Comparison of ENCODE assay signal across 8 mouse cellular contexts in genomic region chr12:70799231-70800002, GRCm38 (mm10). TPM values are rescaled to one million over a fixed set of nuclear protein-coding genes. Genes with fewer than 3 reads are reported as not detected.
DNase-seq lines count a peak whose midpoint lies in the region; ATAC-seq lines count a peak whose summit lies in the region.

No protein-coding gene starts in this region.

- H3K27ac ChIP-seq in kidney, embryonic 15.5 days: peak overlapping the region; percentile 33; the same call in 1 of the 2 replicates
- H3K27ac ChIP-seq in intestine, embryonic 14.5 days (ENCODE audit: low read depth): no peak overlapping the region
- no peak overlapping the region; the same call in 1 of the 2 replicates for H3K27ac ChIP-seq in midbrain, embryonic 10.5 days (replicated peaks)

- no peaks in the 10 kb centered on the region; the same call in 1 of the 2 replicates for H3K27me3 ChIP-seq in kidney, embryonic 15.5 days
- no peaks in the 10 kb centered on the region for H3K27me3 ChIP-seq in intestine, embryonic 14.5 days (replicated peaks; ENCODE audit: control insufficient read depth, insufficient read depth, low read length)
- H3K27me3 ChIP-seq in midbrain, embryonic 10.5 days (ENCODE audit: low read depth, poor library complexity, severe bottlenecking): no peaks in the 10 kb centered on the region

- H3K36me3 ChIP-seq in kidney, embryonic 15.5 days: no peaks in the 10 kb centered on the region
- H3K36me3 ChIP-seq in intestine, embryonic 14.5 days (ENCODE audit: control insufficient read depth, insufficient read depth, low read length): no peaks in the 10 kb centered on the region
- H3K36me3 ChIP-seq in midbrain, embryonic 10.5 days: no peaks in the 10 kb centered on the region

- peaks cover 19% of the 10 kb centered on the region for H3K4me1 ChIP-seq in kidney, embryonic 15.5 days
- peaks cover 11% of the 10 kb centered on the region for H3K4me1 ChIP-seq in intestine, embryonic 14.5 days (replicated peaks; ENCODE audit: control insufficient read depth, insufficient read depth, low read length)
- peaks cover 20% of the 10 kb centered on the region for H3K4me1 ChIP-seq in midbrain, embryonic 10.5 days

- no peak overlapping the region for H3K9ac ChIP-seq in kidney, embryonic 15.5 days
- no peak overlapping the region for H3K9ac ChIP-seq in intestine, embryonic 14.5 days (ENCODE audit: low read length)

- peak; percentile 25; the same call in 1 of the 2 replicates for ATAC-seq in kidney, embryonic 15.5 days (replicated peaks; ENCODE audit: low FRiP score)
- ATAC-seq in intestine, embryonic 14.5 days (replicated peaks; ENCODE audit: low FRiP score, low TSS enrichment, low read depth): peak; percentile 76

- H3K4me2 ChIP-seq in kidney, embryonic 15.5 days: peak overlapping the region; percentile 39
- H3K4me2 ChIP-seq in intestine, embryonic 14.5 days (ENCODE audit: low read length): peak overlapping the region; percentile 23

- H3K4me3 ChIP-seq in kidney, embryonic 15.5 days (replicated peaks): no peak overlapping the region
- H3K4me3 ChIP-seq in intestine, embryonic 14.5 days (ENCODE audit: low read depth, low read length): no peak overlapping the region
- no peak overlapping the region for H3K4me3 ChIP-seq in midbrain, embryonic 10.5 days

- 35% methylated on average over 19 of the region's 19 CpGs for WGBS in kidney, embryonic 15.5 days
- 22% methylated on average over 19 of the region's 19 CpGs for WGBS in intestine, embryonic 14.5 days
- WGBS in midbrain, embryonic 10.5 days: 57% methylated on average over 19 of the region's 19 CpGs

- H3K9me3 ChIP-seq in kidney, embryonic 15.5 days (replicated peaks): no peaks in the 10 kb centered on the region
- no peaks in the 10 kb centered on the region for H3K9me3 ChIP-seq in intestine, embryonic 14.5 days (ENCODE audit: control insufficient read depth, low read length)
- H3K9me3 ChIP-seq in midbrain, embryonic 10.5 days (replicated peaks): no peaks in the 10 kb centered on the region

- DNase-seq in kidney, adult 11 months: no peak
- DNase-seq in embryo, embryonic 10 days (ENCODE audit: low spot score): peak; percentile 51
- DNase-seq in intestine, embryonic 14.5 days (ENCODE audit: low spot score): peak; percentile 73
- peak; percentile 40 for DNase-seq in retina, postnatal 1 day
- no peak for DNase-seq in midbrain, embryonic 10.5 days (ENCODE audit: low spot score)
- DNase-seq in layer of hippocampus, adult 11-12 months (ENCODE audit: low spot score): no peak
- DNase-seq in cerebellum, postnatal 25 days: no peak

RNA-seq across cellular contexts. Expression of gene Frmd6, which starts 25.9 kb away (rescaled TPM):
- 19.4 and 19.9 TPM in 2 replicates for polyA plus RNA-seq in kidney, embryonic 15.5 days (2015; fragmentation: Nextera tagmentation; extraction: Ambion mirVana)
- 17.5 and 20.4 TPM in 2 replicates for polyA plus RNA-seq in intestine, embryonic 14.5 days (2014; fragmentation: Nextera tagmentation; extraction: Ambion mirVana)
- 18.0 and 19.2 TPM in 2 replicates for polyA plus RNA-seq in midbrain, embryonic 10.5 days (2016; fragmentation: Nextera tagmentation; extraction: Ambion mirVana)

Comparison
In these comparisons a context has a peak if more than half of its experiments do, and no peak if none do; other contexts are left out.
1. DNase-seq: peak in embryo, embryonic 10 days (single experiment), intestine, embryonic 14.5 days (single experiment) and retina, postnatal 1 day (single experiment); none in kidney, adult 11 months (single experiment), midbrain, embryonic 10.5 days (single experiment), layer of hippocampus, adult 11-12 months (single experiment) and cerebellum, postnatal 25 days (0 of 2).